Mouse (Mus musculus): ENCODE results near the gene Fbxo46. TPM values are rescaled to one million over a fixed set of nuclear protein-coding genes. Genes with fewer than 3 reads are reported as not detected.

Fbxo46 gene
- polyA plus RNA-seq, 1 experiment from 2014 or later = 5.1 TPM

- WGBS = 93% methylated on average over 8 of the region's 8 CpGs
Observed at GRCm38 (mm10) chr7:19119083-19119482, 576 bp upstream of the Fbxo46 start.

DNA sequence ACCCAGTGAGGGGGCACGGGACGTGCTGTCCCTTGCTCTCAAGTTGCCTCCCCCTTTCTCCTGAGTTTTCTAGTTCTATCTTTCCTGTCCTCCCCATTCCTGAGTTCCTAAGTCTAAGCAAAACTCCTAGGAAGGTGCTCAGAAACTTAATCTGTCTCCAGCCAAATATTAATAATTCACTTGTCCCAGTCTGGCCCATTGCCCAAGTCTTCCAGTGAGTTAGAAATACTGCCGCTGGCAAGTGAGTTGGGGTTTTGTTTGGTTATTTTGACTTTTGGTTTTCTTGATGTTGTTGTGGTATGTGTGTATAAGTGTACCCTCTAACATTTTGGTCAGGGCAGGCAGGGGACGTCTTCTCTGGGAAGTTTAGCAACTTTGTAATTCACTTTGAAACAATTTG, 2.0 kb downstream of the Fbxo46 start:
- TF ChIP-seq CTCF (IDR thresholded peaks at IDR 0.05; ENCODE audit: low read depth) = no peak
- H3K4me2 ChIP-seq (replicated peaks; ENCODE audit: low read depth) = no peak overlapping the region
- ATAC-seq = no peak
- H3K9me3 ChIP-seq (ENCODE audit: control insufficient read depth) = no peaks in the 10 kb centered on the region
- no peak overlapping the region for H3K4me3 ChIP-seq (ENCODE audit: low read depth, low read length)
- H3K27me3 ChIP-seq (replicated peaks; ENCODE audit: control insufficient read depth, insufficient read depth, low read length) = peaks cover 4% of the 10 kb centered on the region; the same call in 1 of the 2 replicates
- no peak overlapping the region for H3K27ac ChIP-seq (ENCODE audit: low read depth, low read length)
- 0 out of 2 replicates have a peak, but pooled peaks cover 3% of the 10 kb centered on the region for H3K4me1 ChIP-seq (replicated peaks; ENCODE audit: control insufficient read depth, insufficient read depth, low read length)
- no peak overlapping the region for H3K9ac ChIP-seq (ENCODE audit: low read depth, low read length)
- H3K36me3 ChIP-seq (ENCODE audit: control insufficient read depth, insufficient read depth) = no peaks in the 10 kb centered on the region
- 89% methylated on average over 4 of the region's 4 CpGs for WGBS

More at GRCm38 (mm10) chr7:19119083-19119482, 576 bp upstream of the Fbxo46 start:
- H3K9me3 ChIP-seq (ENCODE audit: control insufficient read depth) = no peaks in the 10 kb centered on the region
- no peak overlapping the region for H3K27ac ChIP-seq (ENCODE audit: low read depth, low read length)
- H3K36me3 ChIP-seq (ENCODE audit: control insufficient read depth, insufficient read depth) = no peaks in the 10 kb centered on the region
- no peak overlapping the region for H3K4me2 ChIP-seq (replicated peaks; ENCODE audit: low read depth)
- H3K4me3 ChIP-seq (ENCODE audit: low read depth, low read length) = peak overlapping the region; percentile 62; the same call in 1 of the 2 replicates
- no peak for TF ChIP-seq CTCF (IDR thresholded peaks at IDR 0.05; ENCODE audit: low read depth)
- H3K27me3 ChIP-seq (replicated peaks; ENCODE audit: control insufficient read depth, insufficient read depth, low read length) = peaks cover 4% of the 10 kb centered on the region; the same call in 1 of the 2 replicates
- ATAC-seq = 0 out of 2 replicates have a peak, but pooled peaks have one; percentile 1
- no peaks in the 10 kb centered on the region for H3K4me1 ChIP-seq (replicated peaks; ENCODE audit: control insufficient read depth, insufficient read depth, low read length)
- H3K9ac ChIP-seq (ENCODE audit: low read depth, low read length) = no peak overlapping the region

GRCm38 (mm10) chr7:19124713-19125112, 5.1 kb downstream of the Fbxo46 start:
- no peak for ATAC-seq
- WGBS = 91% methylated on average over 6 of the region's 6 CpGs
- no peaks in the 10 kb centered on the region for H3K36me3 ChIP-seq (ENCODE audit: control insufficient read depth, insufficient read depth)

GRCm38 (mm10) chr7:19127744-19128143, 8.1 kb downstream of the Fbxo46 start:
- Histone ChIP-seq H3K4me3 (ENCODE audit: low read depth, low read length) (no peak overlapping the region), H3K4me2 (replicated peaks; ENCODE audit: low read depth) (no peak overlapping the region), H3K9me3 (ENCODE audit: control insufficient read depth) (no peaks in the 10 kb centered on the region), H3K36me3 (ENCODE audit: control insufficient read depth, insufficient read depth) (no peaks in the 10 kb centered on the region), H3K9ac (ENCODE audit: low read depth, low read length) (no peak overlapping the region), H3K4me1 (replicated peaks; ENCODE audit: control insufficient read depth, insufficient read depth, low read length) (0 out of 2 replicates have a peak, but pooled peaks cover 3% of the 10 kb centered on the region), H3K27me3 (replicated peaks; ENCODE audit: control insufficient read depth, insufficient read depth, low read length) (no peaks in the 10 kb centered on the region), H3K27ac (ENCODE audit: low read depth, low read length) (no peak overlapping the region)
- no peak for ATAC-seq
- TF ChIP-seq CTCF (IDR thresholded peaks at IDR 0.05; ENCODE audit: low read depth) = no peak
- 83% methylated on average over 5 of the region's 5 CpGs for WGBS

More at GRCm38 (mm10) chr7:19124713-19125112, 5.1 kb downstream of the Fbxo46 start:
- Histone ChIP-seq H3K9me3 (ENCODE audit: control insufficient read depth) (no peaks in the 10 kb centered on the region), H3K4me1 (replicated peaks; ENCODE audit: control insufficient read depth, insufficient read depth, low read length) (0 out of 2 replicates have a peak, but pooled peaks cover 3% of the 10 kb centered on the region), H3K27me3 (replicated peaks; ENCODE audit: control insufficient read depth, insufficient read depth, low read length) (no peaks in the 10 kb centered on the region), H3K9ac (ENCODE audit: low read depth, low read length) (no peak overlapping the region), H3K27ac (ENCODE audit: low read depth, low read length) (no peak overlapping the region), H3K4me3 (ENCODE audit: low read depth, low read length) (no peak overlapping the region), H3K4me2 (replicated peaks; ENCODE audit: low read depth) (no peak overlapping the region)
- no peak for TF ChIP-seq CTCF (IDR thresholded peaks at IDR 0.05; ENCODE audit: low read depth)

DNA sequence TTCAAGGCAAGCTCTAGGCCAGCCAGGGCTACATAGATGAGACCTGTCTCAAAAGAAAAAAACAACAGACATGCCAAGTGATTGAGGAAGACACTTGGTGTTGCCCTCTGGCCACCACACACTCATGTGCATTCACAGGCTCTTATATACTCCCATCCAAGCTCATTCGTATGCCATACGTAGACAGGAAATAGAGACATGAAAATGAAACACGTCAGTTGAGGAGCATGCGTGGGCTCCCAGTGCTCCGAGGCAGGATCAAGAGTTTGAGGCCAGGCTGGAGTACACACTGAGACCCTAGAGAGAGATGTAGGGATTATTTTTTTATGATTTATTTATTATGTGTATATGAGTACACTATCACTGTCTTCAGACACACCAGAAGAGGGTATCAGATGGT, 9.7 kb downstream of the Fbxo46 start:
- H3K27ac ChIP-seq (ENCODE audit: low read depth, low read length) = no peak overlapping the region; the same call in 1 of the 2 replicates
- no peak for TF ChIP-seq CTCF (IDR thresholded peaks at IDR 0.05; ENCODE audit: low read depth)
- H3K36me3 ChIP-seq (ENCODE audit: control insufficient read depth, insufficient read depth) = no peaks in the 10 kb centered on the region
- WGBS = 96% methylated on average over 5 of the region's 5 CpGs
- no peak overlapping the region for H3K4me2 ChIP-seq (replicated peaks; ENCODE audit: low read depth)
- H3K27me3 ChIP-seq (replicated peaks; ENCODE audit: control insufficient read depth, insufficient read depth, low read length) = no peaks in the 10 kb centered on the region
- no peaks in the 10 kb centered on the region for H3K9me3 ChIP-seq (ENCODE audit: control insufficient read depth)
- no peak overlapping the region for H3K4me3 ChIP-seq (ENCODE audit: low read depth, low read length)
- 0 out of 2 replicates have a peak, but pooled peaks cover 3% of the 10 kb centered on the region for H3K4me1 ChIP-seq (replicated peaks; ENCODE audit: control insufficient read depth, insufficient read depth, low read length)
- no peak for ATAC-seq
- no peak overlapping the region for H3K9ac ChIP-seq (ENCODE audit: low read depth, low read length)

DNA sequence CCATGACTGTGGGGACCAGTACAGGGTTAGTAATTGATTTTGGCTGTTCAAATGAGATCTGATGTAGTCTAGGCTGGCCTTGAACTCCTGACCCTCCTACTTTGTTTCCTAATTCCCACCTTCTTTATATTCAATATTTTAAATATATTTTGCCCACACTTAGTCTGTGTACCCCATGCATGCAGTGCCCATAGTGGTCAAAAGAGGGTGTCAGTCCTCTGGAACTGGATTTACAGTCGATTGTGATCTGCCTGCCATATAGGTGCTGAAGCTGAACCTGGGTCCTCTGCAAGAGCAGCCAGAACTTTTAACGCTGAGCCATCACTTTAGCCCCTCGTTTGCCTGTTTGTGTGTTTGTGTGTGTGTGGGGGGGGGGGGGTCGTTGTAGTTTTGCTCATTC, 11.0 kb downstream of the Fbxo46 start:
- no peak for ATAC-seq
- H3K9me3 ChIP-seq (ENCODE audit: control insufficient read depth) = no peaks in the 10 kb centered on the region
- H3K4me2 ChIP-seq (replicated peaks; ENCODE audit: low read depth) = peak overlapping the region; percentile 68
- 0 out of 2 replicates have a peak overlapping the region, but pooled peaks have one; percentile 60 for H3K27ac ChIP-seq (ENCODE audit: low read depth, low read length)
- H3K9ac ChIP-seq (ENCODE audit: low read depth, low read length) = 0 out of 2 replicates have a peak overlapping the region, but pooled peaks have one; percentile 22
- 27% methylated on average over 4 of the region's 4 CpGs for WGBS
- H3K36me3 ChIP-seq (ENCODE audit: control insufficient read depth, insufficient read depth) = peaks cover 6% of the 10 kb centered on the region
- H3K4me1 ChIP-seq (replicated peaks; ENCODE audit: control insufficient read depth, insufficient read depth, low read length) = no peaks in the 10 kb centered on the region
- peak; percentile 49 for TF ChIP-seq CTCF (IDR thresholded peaks at IDR 0.05; ENCODE audit: low read depth)
- H3K27me3 ChIP-seq (replicated peaks; ENCODE audit: control insufficient read depth, insufficient read depth, low read length) = no peaks in the 10 kb centered on the region
- peak overlapping the region; percentile 37 for H3K4me3 ChIP-seq (ENCODE audit: low read depth, low read length)

All from intestine, postnatal 0 days (tissue).